Mouse (Mus musculus): ENCODE data around the gene Dnah2.

GRCm38 (mm10) chr11:69560896-69561854 lies 12.3 kb upstream of the Dnah2 start:
- TF ChIP-seq CTCF (IDR thresholded peaks at IDR 0.05; ENCODE audit: extremely low read depth, insufficient read length, insufficient replicate concordance, low read depth, low read length) (no peak), POLR2A (IDR thresholded peaks at IDR 0.05; ENCODE audit: low read depth, low read length) (no peak)
